Mouse (Mus musculus) spleen, adult 2 months (tissue): Measurements from ENCODE around the gene Slc5a10.

ENCODE experiments used
- CTCF ChIP-seq: fragments of 200-500 bp; IDR thresholded peaks from 2 replicates; pipeline ENCODE4 v1.5.1; 2011; ENCODE audit warnings: mild to moderate bottlenecking, inconsistent platforms; ENCODE audit not compliant: insufficient read depth, insufficient read length, insufficient replicate concordance; ENCODE audit errors: extremely low read depth
- POLR2A ChIP-seq: fragments of 200-500 bp; IDR thresholded peaks from 2 replicates; pipeline ENCODE4 v1.6.1; 2011; ENCODE audit warnings: low read depth, low read length, inconsistent platforms

- no peak for TF ChIP-seq POLR2A
- TF ChIP-seq CTCF = no peak
Observed at GRCm38 (mm10) chr11:61719826-61720225, 800 bp downstream of the Slc5a10 start.
